Mouse (Mus musculus): Measurements from ENCODE around the gene Pdk2.

DNA sequence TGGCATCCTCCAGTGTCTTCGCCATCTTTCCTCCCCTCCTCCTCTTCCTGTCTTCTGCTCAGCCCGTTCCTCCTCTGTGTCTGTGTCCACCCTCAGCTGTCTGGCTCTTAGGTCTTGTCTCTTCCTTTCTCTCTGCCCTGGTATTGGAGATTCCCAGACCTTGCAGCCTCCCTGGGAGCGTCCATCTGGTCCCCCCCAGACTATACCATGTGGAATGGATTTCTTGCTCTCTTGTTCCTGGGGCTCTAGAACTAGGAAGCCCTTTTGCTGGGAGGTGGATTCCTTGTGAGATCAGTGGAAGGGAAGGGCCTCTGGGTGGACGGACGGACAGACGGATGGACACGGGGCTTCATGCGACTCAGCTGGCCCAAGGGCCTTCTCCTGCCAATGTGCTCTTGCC lies 45.1 kb downstream of the Pdk2 start:
- TF ChIP-seq CTCF (IDR thresholded peaks at IDR 0.05; ENCODE audit: low read depth) (no peak), EP300 (IDR thresholded peaks at IDR 0.05; ENCODE audit: low read depth) (no peak)

Data from heart, postnatal 0 days (tissue).